Mouse (Mus musculus) thymus, adult 2 months (tissue): ENCODE data around the gene Psmd9.

Experiments used
- CTCF ChIP-seq: fragments of 200-500 bp; IDR thresholded peaks from 2 replicates; pipeline ENCODE4 v1.5.1; 2012; ENCODE audit warnings: mild to moderate bottlenecking, control low read depth, low read length, moderate library complexity, borderline replicate concordance; ENCODE audit not compliant: control insufficient read depth, poor library complexity, insufficient read depth; ENCODE audit errors: extremely low read depth
- POLR2A ChIP-seq: fragments of 200-500 bp; IDR thresholded peaks from 2 replicates; pipeline ENCODE4 v1.6.1; 2012; ENCODE audit warnings: mild to moderate bottlenecking, low read length, control low read depth, moderate library complexity; ENCODE audit not compliant: control insufficient read depth, poor library complexity, insufficient read depth; ENCODE audit errors: extremely low read depth

DNA sequence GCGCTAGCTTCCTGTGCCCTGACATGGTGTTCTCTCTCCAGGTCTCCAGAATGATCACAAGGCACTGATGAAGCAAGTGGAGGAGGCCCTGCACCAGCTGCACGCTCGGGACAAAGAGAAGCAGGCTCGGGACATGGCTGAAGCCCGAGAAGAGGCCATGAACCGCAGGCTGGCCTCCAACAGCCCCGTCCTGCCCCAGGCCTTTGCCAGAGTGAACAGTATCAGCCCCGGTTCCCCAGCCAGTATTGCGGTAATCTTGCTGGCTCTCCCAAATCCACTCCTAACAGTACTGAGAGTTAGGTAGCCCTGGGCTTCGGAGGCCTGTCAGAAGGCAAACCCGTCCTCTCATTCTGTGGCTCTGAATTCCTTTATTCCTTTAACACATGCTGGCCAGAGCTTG, 70.3 kb downstream of the Psmd9 start:
- no peak for TF ChIP-seq POLR2A
- no peak for TF ChIP-seq CTCF
